Mouse (Mus musculus) megakaryocyte, embryonic 14.5 days (primary cell): ENCODE measurements around the gene Gm10964. TPM values are rescaled to one million over a fixed set of nuclear protein-coding genes. Genes with fewer than 3 reads are reported as not detected.
A peak's percentile ranks its signal among the peaks of the same experiment; 100 is the strongest.

Source experiments
- H3K27me3 ChIP-seq: replicated peaks from 2 replicates; pipeline ENCODE3; 2012; ENCODE audit warnings: inconsistent platforms
- H3K36me3 ChIP-seq: replicated peaks from 2 replicates; pipeline ENCODE3; 2012; ENCODE audit warnings: low read length, inconsistent platforms, mixed read lengths
- H3K4me1 ChIP-seq: 2 replicates; pipeline ENCODE4 v1.6.1; 2012; ENCODE audit warnings: inconsistent platforms
- H3K4me3 ChIP-seq: replicated peaks from 2 replicates; pipeline ENCODE3; 2012; ENCODE audit warnings: moderate library complexity, mild to moderate bottlenecking, inconsistent platforms
- H3K9me3 ChIP-seq: 2 replicates; pipeline ENCODE4 v1.6.1; 2012; ENCODE audit warnings: inconsistent platforms
- FLI1 ChIP-seq: IDR thresholded peaks from 2 replicates; pipeline ENCODE4 v1.6.1; 2012; ENCODE audit warnings: low read length, inconsistent platforms, mixed read lengths
- GATA1 ChIP-seq: IDR thresholded peaks from 3 replicates; pipeline ENCODE4 v1.6.1; 2012; ENCODE audit warnings: mixed read lengths, low read length, inconsistent platforms, borderline replicate concordance
- polyA plus RNA-seq: library from polyadenylated mRNA; stranded (reverse); fragments of >175 nt; gene quantifications from 2 replicates; pipeline ENCODE4 v1.2.3, GENCODE M21; 2012; ENCODE audit warnings: low replicate concordance; ENCODE audit not compliant: insufficient read depth

The Gm10964 gene
- polyA plus RNA-seq, 1 experiment = not detected

- Histone ChIP-seq H3K4me3 (peak overlapping the region; percentile 59), H3K36me3 (peaks cover 94% of the 10 kb centered on the region), H3K27me3 (no peaks in the 10 kb centered on the region), H3K9me3 (no peaks in the 10 kb centered on the region), H3K4me1 (peaks cover 82% of the 10 kb centered on the region)
- TF ChIP-seq FLI1 = no peak
- no peak for TF ChIP-seq GATA1
These were observed 34.3 kb downstream of the Gm10964 start for GRCm38 (mm10) chr3:103773508-103773907.

GRCm38 (mm10) chr3:103774009-103774408 is 34.8 kb downstream of the Gm10964 start:
- Histone ChIP-seq H3K27me3 (no peaks in the 10 kb centered on the region), H3K4me3 (no peak overlapping the region), H3K9me3 (no peaks in the 10 kb centered on the region), H3K36me3 (peaks cover 94% of the 10 kb centered on the region), H3K4me1 (peaks cover 84% of the 10 kb centered on the region)
- TF ChIP-seq FLI1 (no peak), GATA1 (no peak)

- no peaks in the 10 kb centered on the region for H3K27me3 ChIP-seq
- peaks cover 88% of the 10 kb centered on the region for H3K36me3 ChIP-seq
- no peaks in the 10 kb centered on the region for H3K9me3 ChIP-seq
- peaks cover 87% of the 10 kb centered on the region for H3K4me1 ChIP-seq
- TF ChIP-seq FLI1 = no peak
- no peak for TF ChIP-seq GATA1
- peak overlapping the region; percentile 59 for H3K4me3 ChIP-seq
These were observed 38.8 kb downstream of the Gm10964 start for GRCm38 (mm10) chr3:103777940-103778339.

- no peaks in the 10 kb centered on the region for H3K9me3 ChIP-seq
- peaks cover 86% of the 10 kb centered on the region for H3K36me3 ChIP-seq
- no peak for TF ChIP-seq FLI1
- no peak for TF ChIP-seq GATA1
- peaks cover 87% of the 10 kb centered on the region for H3K4me1 ChIP-seq
- no peaks in the 10 kb centered on the region for H3K27me3 ChIP-seq
- no peak overlapping the region for H3K4me3 ChIP-seq
These were observed 39.5 kb downstream of the Gm10964 start for GRCm38 (mm10) chr3:103778660-103779059.

- no peaks in the 10 kb centered on the region for H3K9me3 ChIP-seq
- H3K36me3 ChIP-seq = peaks cover 87% of the 10 kb centered on the region
- TF ChIP-seq GATA1 = no peak
- TF ChIP-seq FLI1 = no peak
- no peak overlapping the region for H3K4me3 ChIP-seq
- no peaks in the 10 kb centered on the region for H3K27me3 ChIP-seq
- peaks cover 87% of the 10 kb centered on the region for H3K4me1 ChIP-seq
These were observed 40.0 kb downstream of the Gm10964 start for GRCm38 (mm10) chr3:103779183-103779582.

GRCm38 (mm10) chr3:103780271-103780670 is 41.1 kb downstream of the Gm10964 start:
- Histone ChIP-seq H3K4me3 (peak overlapping the region; percentile 48), H3K9me3 (no peaks in the 10 kb centered on the region), H3K36me3 (peaks cover 88% of the 10 kb centered on the region), H3K4me1 (peaks cover 91% of the 10 kb centered on the region), H3K27me3 (no peaks in the 10 kb centered on the region)
- no peak for TF ChIP-seq GATA1
- TF ChIP-seq FLI1 = no peak

- TF ChIP-seq FLI1 = no peak
- TF ChIP-seq GATA1 = no peak
- peaks cover 84% of the 10 kb centered on the region for H3K36me3 ChIP-seq
- no peaks in the 10 kb centered on the region for H3K27me3 ChIP-seq
- H3K9me3 ChIP-seq = no peaks in the 10 kb centered on the region
- no peak overlapping the region for H3K4me3 ChIP-seq
- H3K4me1 ChIP-seq = peaks cover 91% of the 10 kb centered on the region
These were observed 41.6 kb downstream of the Gm10964 start for GRCm38 (mm10) chr3:103780777-103781176.

GRCm38 (mm10) chr3:103782844-103783609 is 43.9 kb downstream of the Gm10964 start:
- TF ChIP-seq GATA1 (no peak), FLI1 (no peak)
- Histone ChIP-seq H3K9me3 (no peaks in the 10 kb centered on the region), H3K36me3 (peaks cover 79% of the 10 kb centered on the region), H3K4me3 (peak overlapping the region; percentile 33), H3K27me3 (no peaks in the 10 kb centered on the region), H3K4me1 (peaks cover 96% of the 10 kb centered on the region)

GRCm38 (mm10) chr3:103787225-103787624 is 48.1 kb downstream of the Gm10964 start:
- Histone ChIP-seq H3K4me3 (peak overlapping the region; percentile 85), H3K9me3 (no peaks in the 10 kb centered on the region), H3K27me3 (no peaks in the 10 kb centered on the region), H3K36me3 (peaks cover 47% of the 10 kb centered on the region), H3K4me1 (peaks cover 72% of the 10 kb centered on the region)
- no peak for TF ChIP-seq FLI1
- TF ChIP-seq GATA1 = no peak

- Histone ChIP-seq H3K36me3 (peaks cover 31% of the 10 kb centered on the region), H3K4me3 (peak overlapping the region; percentile 99), H3K9me3 (no peaks in the 10 kb centered on the region), H3K4me1 (peaks cover 72% of the 10 kb centered on the region), H3K27me3 (no peaks in the 10 kb centered on the region)
- TF ChIP-seq FLI1 (no peak), GATA1 (no peak)
These were observed 49.9 kb downstream of the Gm10964 start for GRCm38 (mm10) chr3:103789096-103789495.
